Mouse (Mus musculus) left cerebral cortex, adult 8-10 months (tissue): ENCODE data around the gene Npc1l1. TPM values are rescaled to one million over a fixed set of nuclear protein-coding genes. Genes with fewer than 3 reads are reported as not detected.
A peak's percentile ranks its signal among the peaks of the same experiment; 100 is the strongest.
"Not testable (repeated sequence)": the region's sequence is repeated elsewhere in the genome, so short reads cannot be mapped to it uniquely, and the experiment has no call there.

Source experiments
- DNase-seq, 2 experiments: peaks; one replicate each; pipeline ENCODE4 v3.0.0; 2022; ENCODE audit warnings: low spot score in 2 of 2
- total RNA-seq, 4 experiments: library from RNA; stranded (reverse); gene quantifications; 2 replicates each; pipeline ENCODE4 v1.2.4; 2022

Npc1l1 gene
- under 1 TPM; 0.65 to 0.94 (median 0.79) TPM for total RNA-seq

GRCm38 (mm10) chr11:6230012-6230411 is at the start of gene Npc1l1:
TSS of gene Npc1l1 (minus strand) at chr11:6230143.
- DNase-seq, result no peak

- no peak for DNase-seq
Measured at GRCm38 (mm10) chr11:6276466-6276865, 46.5 kb upstream of the Npc1l1 start.

DNA sequence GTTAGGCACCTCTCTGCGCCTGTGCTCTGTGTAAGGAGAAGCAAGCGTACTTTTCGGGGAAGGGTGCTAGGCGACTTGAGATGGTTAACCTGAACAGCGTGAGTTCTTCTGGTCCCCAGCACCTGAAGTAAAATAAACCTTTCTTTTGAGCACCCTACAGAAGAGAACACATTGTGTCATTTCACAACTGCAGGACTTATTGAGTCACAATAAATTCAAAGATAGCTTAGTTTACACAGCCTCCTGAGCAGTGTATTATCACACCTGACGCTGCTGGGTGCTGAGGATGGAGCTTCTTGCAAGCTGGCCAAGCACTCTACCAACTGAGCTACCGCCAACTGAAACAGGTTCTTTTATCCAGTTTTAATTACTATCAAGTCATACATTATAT is 45.1 kb upstream of the Npc1l1 start:
- DNase-seq, result no peak

- DNase-seq, result peak; percentile 93 to 94
Measured at GRCm38 (mm10) chr11:6274387-6275093, 44.6 kb upstream of the Npc1l1 start, which contains the start of gene Tmed4. TSS of gene Tmed4 (minus strand) at chr11:6274870.

DNA sequence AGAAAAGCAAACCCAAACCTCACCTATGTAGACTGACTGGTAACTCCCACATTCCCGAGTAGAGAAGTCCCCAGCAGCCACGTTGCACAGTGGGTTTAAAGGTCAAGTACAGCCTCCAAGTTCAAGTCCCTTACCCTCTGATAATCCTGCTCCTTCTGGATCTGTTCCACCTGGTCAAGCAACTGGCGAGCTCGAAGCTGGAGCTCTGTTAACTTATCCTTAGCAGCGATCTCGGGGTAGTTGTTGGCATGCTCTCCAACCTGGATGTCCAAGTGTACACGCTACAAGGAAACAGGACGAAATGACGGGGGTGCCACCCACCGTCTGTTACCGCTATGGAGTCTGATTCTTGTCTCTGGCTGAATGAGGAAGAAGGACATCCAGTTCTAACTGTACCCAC is 43.7 kb upstream of the Npc1l1 start:
- DNase-seq, result no peak

GRCm38 (mm10) chr11:6267320-6268254 is 37.6 kb upstream of the Npc1l1 start, which contains the start of gene Ddx56:
TSS of gene Ddx56 (minus strand) at chr11:6267772.
- peak; percentile 84 to 94 for DNase-seq

GRCm38 (mm10) chr11:6266621-6267020 is 36.7 kb upstream of the Npc1l1 start:
- DNase-seq, result no peak

DNA sequence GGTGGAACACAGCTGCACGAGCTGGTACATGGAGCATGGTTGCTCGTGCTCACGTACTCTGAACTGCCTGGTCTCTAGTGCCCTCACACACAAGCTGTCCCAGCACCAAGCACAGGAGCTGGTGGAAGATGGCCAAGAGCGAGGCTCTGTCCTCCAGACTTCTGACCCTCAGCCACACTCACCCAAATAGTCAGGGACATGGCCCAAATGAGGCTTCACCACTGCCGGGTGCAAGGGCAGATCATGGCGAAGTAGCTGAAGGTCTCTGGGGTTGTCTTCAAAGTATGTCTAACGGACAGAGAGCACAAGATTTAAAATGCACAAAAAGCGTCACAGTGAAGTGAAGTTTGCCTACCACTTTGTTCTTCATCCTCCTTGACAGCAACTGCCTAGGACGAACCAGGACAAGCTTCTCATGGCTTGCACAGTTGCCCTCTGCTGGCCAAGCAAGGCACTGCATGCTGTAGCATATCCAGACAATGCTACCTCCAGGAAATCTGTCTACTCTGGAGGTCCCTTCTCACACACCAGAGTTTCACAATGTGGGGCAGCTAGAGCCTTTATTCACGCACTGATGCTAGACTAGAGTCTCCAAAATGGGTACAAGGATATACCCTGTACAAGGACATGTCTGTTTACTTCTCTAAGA is 31.6 kb upstream of the Npc1l1 start:
- DNase-seq, result peak in 1 of 2 experiments; percentile 71

GRCm38 (mm10) chr11:6259413-6259812 is 29.5 kb upstream of the Npc1l1 start:
- DNase-seq, result no peak

DNA sequence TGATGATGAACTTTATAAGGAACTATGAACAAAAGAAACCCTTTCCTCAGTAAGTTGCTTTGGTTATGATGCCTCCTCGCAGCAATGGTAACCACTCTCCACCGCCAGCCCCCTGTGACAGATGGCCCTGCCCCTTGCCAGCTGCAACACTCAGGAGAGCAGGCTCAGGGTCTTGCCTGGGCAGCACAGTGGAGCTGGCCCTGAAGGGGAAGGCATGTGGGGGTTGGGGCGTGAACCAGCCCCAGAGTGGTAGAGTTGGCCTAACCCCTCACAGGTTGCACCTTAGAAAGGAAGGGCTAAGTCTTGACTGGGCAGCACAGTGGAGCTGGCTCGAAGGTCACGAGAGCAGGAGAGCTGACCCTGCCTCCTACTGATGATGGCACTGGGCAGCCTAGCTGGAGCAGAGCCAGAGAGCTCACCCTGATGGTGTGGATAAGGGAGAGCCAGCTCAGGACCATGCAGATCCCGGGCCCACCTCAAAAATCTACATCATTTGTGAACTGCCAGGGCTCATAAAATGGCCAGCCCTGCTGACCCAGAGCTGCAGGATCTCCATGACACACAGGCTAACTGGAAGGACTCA is 26.6 kb upstream of the Npc1l1 start:
- no peak for DNase-seq

GRCm38 (mm10) chr11:6254602-6255001 is 24.7 kb upstream of the Npc1l1 start:
- not testable (repeated sequence) for DNase-seq

DNA sequence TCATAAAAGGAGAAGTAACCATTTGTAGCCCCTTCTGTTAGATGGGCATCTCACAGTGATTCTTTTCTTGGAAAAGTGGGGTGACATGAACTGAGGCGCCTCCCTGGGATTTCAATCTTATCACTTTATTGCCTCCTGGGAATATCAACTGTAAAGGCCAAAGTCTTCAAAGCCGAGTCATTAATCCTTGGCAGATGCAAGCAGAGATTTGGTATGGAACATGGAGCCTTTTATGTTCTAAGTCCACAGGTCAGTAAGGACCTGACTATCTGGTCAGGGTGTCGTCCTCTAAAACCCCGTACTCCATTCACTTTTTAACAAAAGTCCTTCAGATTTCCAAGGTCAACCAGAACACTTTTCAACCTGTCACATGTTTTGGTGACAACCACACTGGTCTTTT is 22.9 kb upstream of the Npc1l1 start:
- DNase-seq, result no peak

DNA sequence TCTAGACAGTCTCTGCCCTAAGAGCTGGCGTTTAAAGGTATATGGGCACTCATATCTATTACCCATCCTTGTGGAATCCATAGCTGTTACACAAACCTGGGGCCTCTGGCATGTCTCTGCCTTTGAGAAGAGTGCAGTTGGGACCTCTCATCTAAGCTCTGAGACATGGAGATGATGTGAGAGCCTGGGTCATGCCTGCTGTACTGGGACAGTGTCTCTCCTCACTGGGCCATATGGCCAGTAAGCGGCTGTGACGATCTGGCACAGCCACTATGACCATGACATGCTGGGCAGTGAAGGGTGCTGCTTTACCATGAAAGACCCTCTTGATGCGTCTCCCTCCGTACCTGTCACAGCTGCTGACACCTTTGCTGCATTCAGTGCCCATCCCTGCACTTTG is 22.3 kb upstream of the Npc1l1 start:
- DNase-seq, result no peak

- no peak for DNase-seq
Measured at GRCm38 (mm10) chr11:6244707-6245106, 14.8 kb upstream of the Npc1l1 start.

DNA sequence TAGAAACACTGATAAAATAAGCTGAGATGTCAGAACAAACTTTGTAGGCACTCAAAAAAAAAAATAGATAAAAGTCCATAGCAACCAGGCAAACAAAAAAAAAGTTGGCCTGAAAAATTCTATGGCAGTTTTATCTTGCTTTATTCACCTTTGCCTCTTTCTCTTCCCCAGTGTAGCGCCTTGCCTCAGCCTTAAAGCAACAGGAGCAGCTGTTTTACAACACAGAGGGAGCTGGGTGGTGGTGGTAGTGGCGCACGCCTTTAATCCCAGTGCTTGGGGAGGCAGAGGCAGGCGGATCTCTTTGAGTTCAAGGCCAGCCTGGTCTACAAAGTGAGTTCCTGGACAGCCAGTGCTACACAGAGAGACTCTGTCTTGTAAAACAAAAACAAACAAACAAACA is 3.1 kb upstream of the Npc1l1 start:
- DNase-seq, result no peak

DNA sequence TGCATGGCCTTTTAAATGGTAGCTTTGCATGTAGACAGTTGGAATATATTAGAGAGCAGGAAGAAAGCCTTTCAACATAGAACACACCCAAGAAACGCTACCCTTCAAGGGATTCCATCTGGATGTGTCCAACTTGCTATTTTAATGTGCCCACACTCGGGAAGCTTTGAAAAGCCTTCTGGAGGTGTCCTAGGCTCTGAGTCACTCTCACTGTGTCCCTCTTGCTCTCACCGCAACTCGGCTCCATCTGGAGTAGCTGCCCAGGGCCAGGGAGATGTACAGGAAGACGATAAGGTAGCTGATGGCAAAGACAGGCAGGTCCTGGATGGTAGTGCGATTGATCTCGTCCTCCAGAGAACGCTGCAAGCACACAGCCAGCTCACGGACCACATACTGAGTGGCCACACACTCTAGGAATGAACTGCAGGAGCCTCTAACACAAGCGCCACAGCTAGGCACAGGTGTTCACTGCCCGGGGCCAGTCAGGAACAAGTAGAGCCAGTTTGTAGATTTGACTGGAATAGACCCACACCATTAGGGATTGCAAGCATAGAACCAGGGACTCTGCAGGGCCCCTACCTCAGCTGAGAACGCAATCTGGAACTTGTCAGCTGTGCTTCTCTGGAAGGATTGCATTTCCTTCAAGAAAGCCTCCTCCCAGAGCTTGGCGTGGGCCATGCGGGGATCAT is 5.3 kb downstream of the Npc1l1 start:
- peak in 1 of 2 experiments; percentile 70 for DNase-seq

DNA sequence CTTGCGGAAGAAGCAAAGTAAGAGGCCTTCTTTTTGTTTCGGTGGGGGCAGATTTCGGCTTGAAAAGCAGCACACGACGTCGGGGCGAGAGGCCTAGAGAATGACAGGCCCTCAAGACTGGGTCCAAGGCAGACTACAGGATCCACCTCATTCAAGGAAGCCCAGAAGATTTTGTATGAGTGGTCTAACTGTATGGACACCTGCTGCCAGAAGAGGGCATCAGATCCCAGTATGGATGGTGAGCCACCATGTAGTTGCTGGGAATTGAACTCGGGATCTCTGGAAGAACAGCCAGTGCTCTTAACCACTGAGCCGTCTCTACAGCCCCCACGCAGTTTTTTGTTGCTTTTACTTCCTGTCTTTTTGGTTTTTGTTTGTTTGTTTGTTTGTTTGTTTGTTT is 7.8 kb downstream of the Npc1l1 start:
- DNase-seq, result no peak

- no peak for DNase-seq
Measured at GRCm38 (mm10) chr11:6219967-6220366, 10.0 kb downstream of the Npc1l1 start.

- no peak for DNase-seq
Measured at GRCm38 (mm10) chr11:6218189-6218896, 11.6 kb downstream of the Npc1l1 start.

GRCm38 (mm10) chr11:6216834-6217233 is 13.1 kb downstream of the Npc1l1 start:
- DNase-seq, result no peak
